Mouse (Mus musculus) spleen, postnatal 10 days (tissue): Measurements from ENCODE around the gene Gm10112.

Experiments used
- DNase-seq, 2 experiments: peaks; one replicate each; pipeline ENCODE4 v3.0.0; 2021 to 2022; ENCODE audit warnings: low spot score in 2 of 2

Gene Gm10112

GRCm38 (mm10) chrX:111168040-111168439, at the start of gene Gm10112:
TSS of gene Gm10112 (plus strand) at chrX:111168340.
- DNase-seq: no peak

DNA sequence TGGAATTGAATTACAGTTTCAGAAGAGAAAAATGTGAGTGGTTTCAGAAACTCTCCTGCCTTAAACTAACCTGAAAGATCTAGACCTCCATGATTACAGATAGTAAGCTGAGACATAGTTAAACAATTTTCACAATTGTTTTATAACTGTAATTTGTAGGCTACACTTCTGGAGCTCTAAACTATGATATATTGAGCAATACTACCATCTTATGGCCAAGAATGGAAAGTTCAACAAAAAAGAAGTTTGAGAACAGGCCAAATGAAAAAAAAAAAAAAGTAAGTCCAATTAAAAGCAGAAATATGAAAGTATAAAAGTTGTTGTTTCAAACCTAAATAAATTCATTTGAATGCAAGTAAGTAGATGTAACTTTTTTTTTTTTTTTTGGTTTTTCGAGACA, 21.4 kb downstream of the Gm10112 start:
- no peak for DNase-seq

DNA sequence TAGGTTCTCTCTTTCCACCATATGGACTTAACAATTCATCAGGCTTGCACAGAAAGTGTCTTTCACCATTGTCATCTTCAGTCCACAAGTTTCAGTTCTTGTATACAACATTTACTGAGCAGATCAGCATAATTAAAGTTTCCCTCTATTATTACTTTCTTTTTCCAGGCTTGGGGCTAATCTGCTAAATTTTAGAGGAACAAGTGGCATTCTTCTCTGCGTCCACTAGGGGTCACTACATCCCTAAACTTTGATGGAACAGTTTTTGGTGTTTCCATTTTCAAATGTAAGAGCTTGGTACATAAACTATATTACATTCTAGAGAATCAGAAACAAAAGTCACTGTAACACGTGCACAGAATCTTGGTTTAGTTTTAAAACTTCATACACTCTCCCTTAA, 28.2 kb downstream of the Gm10112 start:
- DNase-seq: no peak

GRCm38 (mm10) chrX:111210225-111210624, 42.1 kb downstream of the Gm10112 start:
- DNase-seq: peak; percentile 3 to 14
